Mouse (Mus musculus) testis, adult 2 months (tissue): ENCODE data around the gene Med12l. TPM values are rescaled to one million over a fixed set of nuclear protein-coding genes. Genes with fewer than 3 reads are reported as not detected.

Source experiments
- H3K27ac ChIP-seq: fragments of 200-500 bp; 2 replicates; pipeline ENCODE4 v1.5.1; 2012; ENCODE audit warnings: low read depth, low read length; ENCODE audit not compliant: control insufficient read depth, insufficient read depth
- H3K27me3 ChIP-seq: fragments of 200-500 bp; 2 replicates; pipeline ENCODE4 v1.6.1; 2012; ENCODE audit warnings: mild to moderate bottlenecking, low read length, moderate library complexity; ENCODE audit not compliant: control insufficient read depth, insufficient read depth
- H3K36me3 ChIP-seq: fragments of 200-500 bp; 2 replicates; pipeline ENCODE4 v1.6.1; 2012; ENCODE audit warnings: mild to moderate bottlenecking, low read length; ENCODE audit not compliant: control insufficient read depth, insufficient read depth
- H3K4me1 ChIP-seq: fragments of 200-500 bp; 2 replicates; pipeline ENCODE4 v1.6.1; 2012; ENCODE audit warnings: low read length; ENCODE audit not compliant: control insufficient read depth, insufficient read depth
- H3K4me3 ChIP-seq: fragments of 200-500 bp; 2 replicates; pipeline ENCODE4 v1.5.1; 2012; ENCODE audit warnings: low read depth, mild to moderate bottlenecking, low read length, moderate library complexity, mixed read lengths; ENCODE audit not compliant: control insufficient read depth
- CTCF ChIP-seq: fragments of 200-500 bp; IDR thresholded peaks from 2 replicates; pipeline ENCODE4 v1.5.1; 2012; ENCODE audit warnings: low read depth, mild to moderate bottlenecking, inconsistent platforms, low read length, moderate library complexity; ENCODE audit not compliant: control insufficient read depth, insufficient read depth, insufficient replicate concordance
- POLR2A ChIP-seq: fragments of 200-500 bp; IDR thresholded peaks from 2 replicates; pipeline ENCODE4 v1.6.1; 2012; ENCODE audit warnings: low read depth, mild to moderate bottlenecking, inconsistent platforms, low read length, moderate library complexity; ENCODE audit not compliant: control insufficient read depth
- polyA plus RNA-seq: library from polyadenylated mRNA; depleted of rRNA; stranded (reverse); fragments of >200 nt; gene quantifications from 2 replicates; pipeline ENCODE4 v1.2.3, GENCODE M21; 2012

The Med12l gene
- polyA plus RNA-seq, 1 experiment, result 4.6 TPM

- Histone ChIP-seq H3K27ac (no peak within 1 kb of the TSS), H3K4me1 (no peaks in the 10 kb centered on the region), H3K36me3 (no peaks in the 10 kb centered on the region), H3K4me3 (no peak within 1 kb of the TSS), H3K27me3 (no peaks in the 10 kb centered on the region)
- TF ChIP-seq CTCF (no peak), POLR2A (no peak)
These were observed 189.3 kb downstream of the Med12l start, which contains the start of gene Gpr87 for GRCm38 (mm10) chr3:59194938-59195337. Gpr87 (minus strand) TSS chr3:59195104.

- no peak for TF ChIP-seq CTCF
- no peak for TF ChIP-seq POLR2A
- Histone ChIP-seq H3K36me3 (no peaks in the 10 kb centered on the region), H3K4me1 (no peaks in the 10 kb centered on the region; the same call in 1 of the 2 replicates), H3K4me3 (no peak overlapping the region), H3K27me3 (no peaks in the 10 kb centered on the region), H3K27ac (no peak overlapping the region)
These were observed 191.8 kb downstream of the Med12l start for GRCm38 (mm10) chr3:59197329-59197948.

GRCm38 (mm10) chr3:59203802-59204520, 198.3 kb downstream of the Med12l start:
- Histone ChIP-seq H3K4me3 (no peak overlapping the region), H3K27ac (no peak overlapping the region), H3K36me3 (no peaks in the 10 kb centered on the region), H3K4me1 (no peaks in the 10 kb centered on the region; the same call in 1 of the 2 replicates), H3K27me3 (no peaks in the 10 kb centered on the region)
- no peak for TF ChIP-seq POLR2A
- no peak for TF ChIP-seq CTCF

GRCm38 (mm10) chr3:59204719-59205503, 199.3 kb downstream of the Med12l start:
- Histone ChIP-seq H3K4me1 (no peaks in the 10 kb centered on the region; the same call in 1 of the 2 replicates), H3K36me3 (no peaks in the 10 kb centered on the region), H3K27me3 (no peaks in the 10 kb centered on the region), H3K4me3 (no peak overlapping the region), H3K27ac (no peak overlapping the region)
- TF ChIP-seq CTCF (no peak), POLR2A (no peak)

GRCm38 (mm10) chr3:59205941-59206340, 200.3 kb downstream of the Med12l start:
- no peaks in the 10 kb centered on the region for H3K27me3 ChIP-seq
- H3K27ac ChIP-seq, result no peak overlapping the region
- TF ChIP-seq CTCF (no peak), POLR2A (no peak)
- no peaks in the 10 kb centered on the region for H3K36me3 ChIP-seq
- no peaks in the 10 kb centered on the region; the same call in 1 of the 2 replicates for H3K4me1 ChIP-seq
- no peak overlapping the region for H3K4me3 ChIP-seq

- Histone ChIP-seq H3K4me3 (peak overlapping the region; percentile 32), H3K4me1 (no peaks in the 10 kb centered on the region; the same call in 1 of the 2 replicates), H3K36me3 (no peaks in the 10 kb centered on the region), H3K27me3 (no peaks in the 10 kb centered on the region), H3K27ac (no peak overlapping the region)
- no peak for TF ChIP-seq CTCF
These were observed 203.3 kb downstream of the Med12l start for GRCm38 (mm10) chr3:59208650-59209548.
